Mouse (Mus musculus) natural killer cell, adult 2 months (primary cell): ENCODE data around the gene B9d2.
A peak's percentile ranks its signal among the peaks of the same experiment; 100 is the strongest.
"Not testable (repeated sequence)": the region's sequence is repeated elsewhere in the genome, so short reads cannot be mapped to it uniquely, and the experiment has no call there.

Source experiments
- DNase-seq, 2 experiments: peaks; one replicate each; pipeline ENCODE4 v3.0.0; 2022; ENCODE audit warnings: low spot score in 2 of 2

The B9d2 gene

DNA sequence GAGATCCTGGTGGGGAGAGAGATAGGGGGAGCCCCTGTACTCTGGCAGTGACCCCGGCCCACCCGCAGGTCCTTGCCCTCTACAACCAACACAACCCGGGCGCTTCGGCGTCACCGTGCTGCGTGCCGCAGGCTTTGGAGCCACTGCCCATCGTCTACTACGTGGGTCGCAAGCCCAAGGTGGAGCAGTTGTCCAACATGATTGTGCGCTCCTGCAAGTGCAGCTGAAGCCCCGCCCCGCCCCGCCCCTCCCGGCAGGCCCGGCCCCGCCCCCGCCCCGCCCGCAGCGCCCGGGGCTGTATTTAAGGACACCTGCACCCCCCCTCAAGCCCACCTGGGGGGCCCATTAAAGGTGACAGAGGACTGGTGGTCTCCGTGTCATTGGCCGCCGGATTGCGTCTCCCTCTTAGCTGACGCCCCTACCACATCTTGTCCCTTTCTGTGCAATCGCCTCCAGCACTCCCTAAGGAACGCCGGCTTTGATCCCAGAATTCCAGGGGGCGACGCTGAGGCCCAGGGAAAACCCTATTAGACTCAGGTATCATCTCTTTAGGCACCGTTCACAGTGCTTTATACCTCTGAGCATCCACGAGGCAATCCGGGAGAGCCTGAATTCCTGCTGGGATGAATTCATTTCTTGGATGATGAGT is 24.3 kb downstream of the B9d2 start:
- no peak for DNase-seq

DNA sequence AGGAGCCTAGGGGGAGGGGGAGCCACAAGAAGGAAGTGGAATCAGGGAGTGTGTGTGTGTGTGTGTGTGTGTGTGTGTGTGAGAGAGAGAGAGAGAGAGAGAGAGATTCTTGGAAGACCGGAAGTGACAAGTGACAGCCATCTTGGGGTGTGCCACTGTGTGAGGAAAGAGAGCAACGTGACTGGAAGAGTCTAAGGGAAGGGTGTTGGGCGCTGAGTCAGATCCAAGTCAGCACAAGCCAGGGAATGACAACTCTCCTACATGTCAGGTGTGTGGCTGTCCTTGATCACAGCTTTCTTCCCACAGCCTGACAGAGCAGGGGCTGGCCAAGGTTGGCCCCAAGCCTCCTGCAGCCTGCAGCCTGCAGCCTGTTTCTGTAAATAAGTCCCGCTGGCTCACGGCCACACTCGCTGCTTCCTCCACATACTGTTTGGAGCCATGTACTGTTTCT is 25.2 kb downstream of the B9d2 start:
- DNase-seq, result peak in 1 of 2 experiments; percentile 21

DNA sequence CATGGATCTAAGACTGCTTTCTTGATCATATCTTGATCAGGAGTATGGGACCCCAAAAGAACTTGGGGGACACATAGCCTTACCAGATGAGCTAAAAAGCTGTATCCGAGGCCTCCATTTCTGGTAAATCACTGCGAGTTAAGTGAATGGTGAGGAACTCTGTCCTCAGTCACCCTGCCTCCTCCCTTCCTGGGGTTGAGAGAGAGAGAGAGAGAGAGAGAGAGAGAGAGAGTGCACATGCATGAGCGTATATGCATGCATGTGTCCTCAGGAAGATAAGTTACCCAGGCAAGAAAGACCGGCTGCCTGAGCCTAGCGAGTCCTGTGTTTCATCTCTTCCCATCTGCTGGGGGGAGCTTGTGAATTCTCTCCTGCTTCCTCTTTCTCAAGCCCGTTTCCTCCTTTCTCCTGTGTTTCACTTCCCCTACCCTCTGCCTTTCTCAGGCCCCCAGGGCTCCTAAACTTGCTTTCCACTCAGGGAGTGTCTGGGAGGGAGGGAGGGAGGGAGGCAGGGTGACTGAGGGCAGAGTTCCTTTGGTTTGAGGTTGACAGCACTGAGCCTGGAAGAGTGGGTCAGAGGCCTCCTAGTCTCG is 26.1 kb downstream of the B9d2 start:
- peak in 1 of 2 experiments; percentile 29 for DNase-seq

DNA sequence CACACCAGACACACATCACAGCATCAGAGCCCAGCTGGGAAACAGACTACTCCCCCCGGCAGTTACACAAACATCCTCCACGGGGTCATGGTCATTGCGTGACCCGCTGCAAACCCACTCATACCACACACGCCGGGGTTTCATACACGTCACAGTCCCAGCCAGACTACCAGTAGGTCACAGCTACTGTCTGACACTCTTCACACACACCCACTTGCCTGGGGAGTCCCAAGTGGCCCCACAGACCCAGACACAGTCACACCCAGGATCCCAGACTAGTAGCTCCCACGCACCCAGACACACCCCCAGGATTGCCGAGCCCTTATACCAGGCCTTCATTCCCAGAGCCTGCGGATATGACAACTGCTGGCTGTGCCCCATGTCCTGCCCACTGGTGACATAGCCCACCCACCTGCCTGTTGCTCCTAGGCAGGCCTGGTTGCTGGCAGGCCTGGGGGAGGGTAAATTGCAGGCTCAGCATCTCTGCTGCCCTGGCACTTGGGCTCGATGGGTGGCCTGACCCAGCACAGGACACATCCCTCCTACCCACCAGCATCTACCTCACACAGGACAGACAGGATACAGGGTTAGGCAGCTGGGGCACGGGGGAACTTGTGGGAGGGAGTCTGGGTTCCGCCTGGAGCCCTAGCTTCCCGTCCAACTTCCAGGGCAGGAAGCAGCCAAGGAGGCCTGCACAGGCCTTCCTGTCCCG is 27.2 kb downstream of the B9d2 start:
- DNase-seq, result peak; percentile 87 to 93

DNA sequence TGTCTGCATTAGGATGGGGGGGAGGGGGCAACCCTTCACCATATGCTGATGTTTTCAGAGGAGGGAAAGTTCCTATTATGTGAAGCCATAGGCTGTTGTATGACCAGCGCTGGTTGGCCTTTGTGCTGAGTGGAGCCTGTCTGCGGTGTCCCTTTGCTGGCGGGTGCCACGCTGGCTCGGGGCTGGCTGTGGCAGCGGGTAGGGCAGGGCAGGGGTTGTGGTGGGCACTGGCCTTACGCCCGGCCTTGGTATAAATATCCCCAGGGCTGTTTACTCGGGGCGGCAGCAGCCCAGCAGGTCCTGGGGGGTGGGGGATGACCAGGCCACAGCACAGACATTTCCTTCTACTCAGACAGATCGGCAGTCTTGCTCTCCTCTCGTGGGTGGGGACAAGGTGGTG is 29.4 kb downstream of the B9d2 start:
- peak; percentile 66 to 77 for DNase-seq

DNA sequence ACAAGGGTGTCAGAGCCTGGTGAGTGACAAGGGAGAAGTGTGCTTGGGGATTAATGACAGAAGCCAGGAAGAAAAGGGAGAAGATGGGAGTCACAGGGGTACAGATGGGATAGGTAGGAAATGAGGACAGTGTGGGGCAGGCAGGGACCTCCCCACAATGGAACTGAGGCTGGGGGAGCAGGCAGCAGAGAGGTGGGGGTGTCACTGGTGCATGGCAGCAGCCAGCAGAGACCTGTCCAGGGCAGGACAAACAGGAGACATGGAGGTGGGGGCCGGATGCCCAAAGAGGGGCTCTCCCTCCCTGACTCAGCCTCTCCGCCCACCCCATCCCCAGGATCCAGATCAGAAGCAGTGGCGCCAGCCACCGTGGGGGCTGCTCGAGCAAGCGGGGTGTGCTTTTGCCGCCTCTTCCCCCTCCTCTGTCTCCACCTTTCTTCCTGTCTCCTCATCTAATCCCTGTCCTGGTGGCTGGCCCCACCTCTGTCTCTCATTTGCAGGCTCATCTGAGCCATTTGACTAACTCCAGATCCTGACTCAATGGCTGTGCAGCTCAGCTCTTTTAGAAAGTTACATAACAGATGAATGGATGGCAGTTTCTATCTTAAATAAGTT is 30.0 kb downstream of the B9d2 start:
- peak in 1 of 2 experiments; percentile 17 for DNase-seq

DNA sequence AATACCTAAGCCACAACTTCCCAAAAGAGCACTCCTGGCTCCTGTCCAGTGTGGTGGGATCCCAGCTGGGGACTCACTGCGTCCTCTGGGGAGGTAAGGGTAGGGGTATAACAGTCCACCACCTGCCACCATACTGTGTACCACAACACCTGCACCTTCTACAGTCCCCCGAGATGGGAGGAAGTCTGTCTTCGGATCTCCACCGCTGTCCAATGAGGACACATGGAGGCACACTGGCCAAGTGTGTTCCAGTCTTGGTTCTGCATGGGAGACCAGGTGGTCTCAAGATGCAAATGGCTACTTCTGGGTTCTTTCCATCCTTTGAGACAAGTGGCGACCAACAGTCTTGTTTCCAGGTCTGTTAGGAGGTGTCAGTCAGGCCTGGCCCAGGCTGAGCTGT is 30.6 kb downstream of the B9d2 start:
- no peak for DNase-seq

DNA sequence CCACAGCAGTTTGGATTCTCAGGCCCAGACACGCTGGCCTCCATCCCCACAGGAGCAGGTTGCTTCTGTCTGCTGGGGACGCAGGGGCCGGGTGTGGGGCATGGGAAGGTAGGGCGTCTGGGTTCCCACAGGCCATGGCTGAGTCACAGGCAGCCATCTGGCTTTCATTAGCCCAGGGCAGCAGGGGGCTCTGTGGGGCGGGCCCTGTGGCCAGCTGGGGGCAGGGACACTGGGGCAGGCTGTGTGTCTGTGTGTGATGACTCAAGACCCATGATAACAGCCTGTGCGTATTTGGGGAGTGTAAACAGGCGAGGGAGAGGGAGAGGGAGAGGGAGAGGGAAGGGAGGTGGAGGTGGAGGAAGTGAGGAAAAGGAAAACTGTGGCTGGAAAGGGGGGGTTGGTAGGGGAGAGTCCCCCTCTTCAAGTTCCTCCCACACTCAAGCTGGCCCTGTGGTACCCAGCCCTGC is 31.2 kb downstream of the B9d2 start:
- peak; percentile 35 to 47 for DNase-seq

DNA sequence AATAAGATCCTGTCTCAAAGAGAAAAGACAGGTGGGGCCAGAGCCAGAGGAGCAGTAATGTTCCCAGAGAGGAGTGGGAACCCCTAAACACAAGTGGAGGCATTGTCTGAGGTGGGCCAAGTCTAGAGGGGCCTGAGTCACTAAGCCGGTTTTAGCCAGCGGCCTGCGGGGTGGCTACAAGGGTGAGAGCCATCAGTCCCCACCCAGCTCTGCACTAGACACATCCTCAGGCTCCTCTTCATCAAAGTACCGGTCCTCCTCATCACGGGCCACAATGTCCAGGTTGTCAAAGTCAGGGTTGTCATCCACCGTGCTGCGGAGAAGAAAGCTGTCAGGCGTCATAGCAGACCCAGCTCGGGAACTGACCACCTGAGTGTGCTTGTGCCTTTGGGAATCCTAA is 32.2 kb downstream of the B9d2 start:
- no peak for DNase-seq

DNA sequence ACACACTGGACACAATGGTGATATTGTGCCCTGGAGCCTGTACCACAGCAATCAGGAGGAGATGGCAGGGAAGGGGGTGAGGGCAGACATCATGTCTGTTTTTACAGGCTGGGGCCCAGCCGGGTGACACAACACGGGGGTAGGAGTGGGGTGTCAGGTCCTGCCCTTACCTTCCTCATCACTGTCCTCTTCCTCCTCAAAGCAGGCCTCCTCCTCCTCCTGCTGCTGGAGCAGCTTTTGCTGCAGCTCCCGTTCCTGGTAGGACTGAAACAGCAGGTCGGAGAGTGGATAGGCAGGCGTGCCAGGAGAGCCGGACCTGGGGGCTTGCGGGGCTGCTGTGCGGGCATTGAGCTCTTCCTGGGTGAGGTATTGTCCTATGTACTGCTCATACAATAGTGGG is 34.0 kb downstream of the B9d2 start:
- DNase-seq, result no peak

DNA sequence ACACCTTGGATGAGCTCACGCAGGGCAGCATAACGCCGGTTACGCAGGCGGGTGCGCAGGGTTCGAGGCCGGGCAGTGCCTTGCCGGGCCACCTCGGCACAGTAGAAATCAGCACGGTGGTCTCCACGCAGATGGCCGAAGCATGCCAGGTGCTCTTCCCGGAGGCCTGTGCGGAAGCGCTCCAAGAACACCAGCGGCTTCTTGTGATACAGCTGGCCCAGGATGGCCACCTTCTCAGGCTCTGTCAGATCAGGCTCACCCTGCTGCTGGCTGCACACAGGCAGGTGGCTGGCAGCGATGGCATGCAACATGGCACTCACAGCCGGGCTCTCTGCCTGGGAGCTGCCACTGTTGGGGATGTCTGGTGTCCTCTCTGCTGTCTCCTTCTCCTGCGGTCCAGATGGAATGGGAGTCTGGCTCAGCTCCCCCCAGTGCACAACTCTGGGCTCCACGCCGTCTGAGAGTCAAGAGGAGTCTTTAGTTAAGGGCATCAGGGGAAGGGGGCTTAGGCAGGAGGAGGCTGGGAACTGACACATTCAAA is 35.2 kb downstream of the B9d2 start:
- no peak for DNase-seq

DNA sequence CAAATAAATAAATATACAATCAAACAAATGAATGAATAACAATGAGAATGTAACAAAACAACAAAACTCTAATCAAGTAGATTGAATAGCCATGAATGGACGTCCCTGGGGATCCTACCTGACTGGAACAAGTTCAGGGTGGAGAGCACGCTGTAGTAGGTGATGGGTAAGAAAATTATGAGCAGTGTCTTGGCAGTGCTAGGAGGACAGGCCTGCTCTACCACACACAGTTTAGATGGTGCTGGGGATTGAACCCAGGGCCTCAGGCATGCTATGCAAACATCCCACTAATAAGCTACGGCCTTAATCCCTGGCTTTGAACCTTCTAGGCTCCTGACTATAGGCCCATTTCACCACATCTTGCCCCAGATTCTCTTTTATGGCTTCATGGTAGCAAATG is 36.9 kb downstream of the B9d2 start:
- no peak for DNase-seq

DNA sequence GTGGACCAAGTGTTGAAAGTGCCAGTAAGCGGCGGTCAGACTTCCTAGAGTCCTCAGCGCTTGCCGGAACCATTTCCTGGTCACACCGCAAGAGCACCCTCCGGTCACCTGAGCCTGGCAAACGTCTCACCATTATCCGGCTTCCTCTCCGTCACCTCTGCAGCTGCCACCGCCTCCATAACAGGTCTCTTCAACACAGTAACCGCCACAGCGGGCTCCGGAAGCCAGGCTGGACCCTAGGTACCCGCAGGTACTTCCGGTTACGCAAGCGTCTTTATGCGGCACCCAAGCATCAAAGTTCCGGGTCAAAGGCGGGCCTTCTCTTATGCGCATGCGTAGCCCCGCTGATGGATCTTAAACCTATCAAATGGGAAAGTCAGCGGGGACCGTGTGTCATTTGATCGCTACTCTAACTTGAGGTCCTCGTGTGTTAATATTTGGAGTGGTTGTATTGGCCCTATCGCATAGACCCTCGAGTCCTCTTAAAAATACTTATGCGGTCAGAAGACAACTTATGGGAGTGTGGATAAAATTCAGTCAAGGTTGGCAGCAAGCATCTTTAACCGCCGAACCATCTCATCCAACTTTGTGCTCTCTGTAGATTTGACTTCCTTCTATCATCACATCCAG is 38.3 kb downstream of the B9d2 start, which contains the start of gene Ccdc97:
Ccdc97 (minus strand) TSS at position 301 of the 630 bp plus-strand sequence.
- DNase-seq, result peak; percentile 95 to 96

DNA sequence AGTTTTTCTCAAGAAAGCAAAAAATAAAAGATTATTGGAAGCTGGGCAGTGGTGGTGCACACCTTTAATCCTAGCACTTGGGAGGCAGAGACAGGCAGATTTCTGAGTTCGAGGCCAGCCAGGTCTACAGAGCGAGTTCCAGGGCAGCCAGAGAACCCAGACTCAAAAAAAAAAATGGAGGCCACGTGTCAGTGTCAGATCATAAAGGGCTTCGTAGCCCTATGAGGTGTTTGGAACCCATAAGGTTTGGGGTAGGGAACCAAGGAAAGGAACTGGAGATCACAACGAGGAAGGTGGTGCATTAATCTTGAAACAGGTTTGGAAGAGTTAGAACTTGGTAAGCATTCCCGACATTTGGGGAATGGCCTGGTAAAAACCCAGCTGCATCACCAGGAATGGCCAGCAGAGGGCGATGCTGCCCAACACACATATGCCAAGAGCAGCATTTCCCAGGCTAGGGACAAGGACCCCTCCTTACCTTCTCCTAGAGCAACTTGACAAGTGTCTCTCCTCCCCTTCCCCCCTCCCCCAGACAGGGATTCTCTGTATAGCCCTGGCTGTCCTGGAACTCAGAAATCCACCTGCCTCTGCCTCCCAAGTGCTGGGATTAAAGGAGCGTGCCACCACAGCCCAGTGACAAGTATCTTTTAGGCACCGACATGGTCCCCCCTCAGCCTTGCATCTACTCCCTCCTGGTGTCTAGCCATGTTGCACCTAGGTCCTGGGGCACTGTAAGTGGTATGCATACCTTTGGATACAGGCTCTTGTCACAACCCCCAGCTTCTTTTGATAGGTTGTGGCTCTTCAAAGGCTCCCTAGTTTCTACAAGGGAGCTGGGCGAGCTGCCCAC is 39.4 kb downstream of the B9d2 start:
- peak; percentile 53 to 59 for DNase-seq

DNA sequence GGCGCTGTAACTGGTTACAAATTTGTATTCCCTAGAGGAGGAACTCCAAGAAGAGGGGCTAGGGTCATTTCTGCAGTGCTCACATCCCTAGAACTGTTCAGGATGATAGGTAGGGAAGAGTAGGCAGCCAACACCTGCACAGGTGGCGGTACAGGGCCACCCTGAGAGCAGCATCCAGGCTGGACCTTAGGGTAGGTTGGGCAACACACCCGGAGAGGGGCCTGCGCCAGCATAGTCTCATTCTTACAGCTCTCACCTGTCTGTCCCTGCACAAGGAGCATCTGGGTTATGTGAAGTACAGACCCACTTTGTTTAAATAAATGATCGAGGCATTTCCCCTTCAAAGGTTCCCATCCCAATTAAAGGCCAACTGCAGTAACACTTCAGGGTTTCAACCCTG is 40.2 kb downstream of the B9d2 start:
- no peak for DNase-seq

DNA sequence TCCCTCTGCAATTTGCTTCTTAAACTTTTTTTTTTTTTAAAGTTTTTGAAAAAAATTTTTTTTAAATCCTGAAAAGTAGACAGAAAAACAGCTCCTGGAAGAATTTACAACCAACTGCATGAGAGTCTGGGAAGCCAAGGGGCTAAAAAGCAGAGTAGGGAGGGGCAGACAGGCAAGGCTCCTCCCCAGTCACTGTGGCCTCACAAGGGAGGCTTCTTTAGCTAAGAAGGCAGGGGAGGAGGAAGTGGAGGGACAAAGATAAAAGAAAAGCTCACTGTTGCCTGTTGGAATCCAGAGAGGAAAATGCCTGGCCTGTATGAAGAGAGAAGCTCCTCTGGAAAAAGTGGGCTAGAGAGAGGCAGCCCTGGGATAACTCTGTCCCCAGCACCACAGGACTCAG is 41.2 kb downstream of the B9d2 start:
- DNase-seq, result not testable (repeated sequence)

DNA sequence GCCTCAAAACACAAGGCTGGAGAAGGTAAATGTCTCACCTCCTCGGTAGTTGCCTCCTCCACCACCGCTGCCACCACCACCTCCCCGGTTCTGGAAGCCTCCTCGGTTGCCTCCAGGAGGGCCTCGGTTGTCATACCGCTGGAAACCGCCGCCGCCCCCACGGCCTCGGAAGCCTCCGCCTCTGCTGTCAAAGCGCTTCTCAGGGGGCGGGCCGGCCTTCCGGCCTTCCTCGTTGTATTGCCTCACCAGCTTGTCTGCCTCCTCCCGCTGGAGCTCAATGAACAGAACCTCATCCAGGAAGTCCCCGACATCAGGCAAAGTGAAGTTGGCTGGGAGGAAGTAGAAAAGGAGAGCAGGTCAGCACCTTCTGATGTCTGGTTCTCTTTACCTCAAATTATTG is 45.3 kb downstream of the B9d2 start:
- DNase-seq, result no peak

DNA sequence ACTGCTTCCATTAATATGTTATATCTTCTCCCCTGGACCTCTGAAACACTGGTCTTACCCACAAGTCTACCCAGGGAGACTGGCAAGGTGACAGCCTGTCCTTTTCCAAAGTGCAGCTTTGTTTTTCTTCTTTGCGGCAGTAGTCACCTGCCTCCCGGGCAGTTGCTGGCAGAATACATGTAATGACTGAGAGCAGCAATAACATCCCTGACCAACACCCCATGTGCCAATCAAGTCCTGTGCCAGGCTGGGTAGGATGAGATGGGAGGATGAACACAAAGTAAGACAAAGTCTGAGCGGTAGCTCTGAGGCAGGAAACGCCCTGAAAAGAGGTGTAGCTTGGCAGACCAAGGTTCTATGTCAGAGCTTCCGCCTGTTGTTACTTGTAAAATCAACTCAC is 47.2 kb downstream of the B9d2 start:
- DNase-seq, result no peak

DNA sequence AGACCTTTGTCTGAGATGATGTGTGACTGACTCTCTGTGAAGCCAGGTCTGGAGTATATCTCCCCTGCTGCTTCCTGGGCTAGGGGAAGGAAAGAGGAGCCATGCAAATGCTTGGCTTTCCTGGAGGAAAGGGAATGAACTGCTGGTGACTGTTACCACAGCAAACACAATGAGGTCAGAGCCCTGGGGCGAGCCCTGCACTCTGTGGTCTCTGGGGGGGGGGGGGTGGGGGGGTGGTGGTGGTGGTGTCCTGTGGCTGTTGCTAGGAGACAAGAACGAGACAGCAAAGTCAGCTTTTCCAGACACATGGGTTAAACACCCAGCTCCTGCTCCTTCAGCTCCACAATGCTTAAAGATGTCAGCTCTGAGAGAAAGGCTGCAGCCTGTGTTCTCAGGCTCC is 48.8 kb downstream of the B9d2 start:
- DNase-seq, result no peak

DNA sequence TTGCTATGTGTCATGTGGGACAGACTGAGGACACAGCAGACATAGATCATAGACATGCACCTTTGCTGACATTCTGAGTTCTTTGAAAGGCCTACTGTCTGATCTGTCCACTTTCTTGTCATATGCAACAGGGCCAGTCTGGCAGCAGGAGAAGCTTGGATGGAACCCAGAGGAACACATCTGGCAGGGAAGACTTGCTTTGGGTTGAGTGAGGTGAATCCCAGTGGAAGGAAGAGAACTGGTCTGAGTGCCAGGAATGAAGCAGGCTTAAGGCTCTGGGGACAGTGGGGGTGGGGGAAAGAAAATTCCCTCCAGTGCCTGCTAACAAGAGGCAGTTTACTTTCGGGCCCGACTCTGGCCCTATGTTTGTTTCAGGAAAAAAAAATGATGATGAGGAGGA is 49.3 kb downstream of the B9d2 start:
- no peak for DNase-seq
